Mouse (Mus musculus): ENCODE data around the gene Lipo3. TPM values are rescaled to one million over a fixed set of nuclear protein-coding genes. Genes with fewer than 3 reads are reported as not detected.

Gene Lipo3
- 1.2 and 1.5 TPM in 2 replicates for polyA plus RNA-seq (2012; ENCODE audit: low replicate concordance)

DNA sequence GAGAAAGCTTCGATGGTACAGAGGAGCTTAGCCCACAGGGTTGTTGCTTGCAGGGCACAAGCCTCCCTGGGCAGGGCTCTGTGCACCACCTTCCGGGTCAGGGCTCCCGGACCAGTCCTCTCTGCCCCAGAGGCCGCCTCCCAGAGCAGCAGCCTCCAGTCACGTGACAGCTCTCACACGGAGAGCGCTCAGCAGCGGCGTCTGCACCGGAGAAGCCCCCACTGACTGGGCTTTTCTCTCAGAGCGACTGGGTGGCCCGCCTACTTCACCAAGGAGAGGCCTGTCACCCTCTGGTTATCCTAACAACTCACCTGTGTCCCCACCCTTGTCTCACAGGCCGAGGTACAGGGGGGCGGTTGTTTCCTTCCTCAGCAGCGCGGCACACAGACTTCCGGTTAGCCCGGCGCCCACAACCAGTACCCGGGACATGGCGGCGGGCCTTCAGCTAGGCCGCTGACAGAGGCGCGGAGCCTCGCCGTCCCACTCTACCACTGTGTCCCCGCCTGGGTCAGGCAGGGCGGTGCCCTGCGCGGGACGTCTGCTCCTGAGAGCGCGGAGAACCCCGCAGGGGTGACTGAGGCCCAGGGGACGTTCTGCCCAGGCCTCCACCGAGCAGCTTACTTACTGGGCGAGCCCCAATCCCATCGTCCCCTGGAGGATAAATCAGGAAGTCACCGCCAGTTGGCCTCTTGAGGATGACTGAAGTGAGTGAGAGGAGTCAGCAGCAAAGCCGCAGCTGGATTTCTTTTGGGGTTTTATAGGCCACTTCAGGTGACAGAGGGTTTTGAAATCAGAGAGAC, at the start of gene Lipo3:
Lipo3 (minus strand) TSS at position 665 of the 800 bp plus-strand sequence.

GRCm38 (mm10) chr19:33787359-33787758, 25.6 kb upstream of the Lipo3 start, which contains the start of gene Lipo1:
TSS of gene Lipo1 (minus strand) at chr19:33787459.

DNA sequence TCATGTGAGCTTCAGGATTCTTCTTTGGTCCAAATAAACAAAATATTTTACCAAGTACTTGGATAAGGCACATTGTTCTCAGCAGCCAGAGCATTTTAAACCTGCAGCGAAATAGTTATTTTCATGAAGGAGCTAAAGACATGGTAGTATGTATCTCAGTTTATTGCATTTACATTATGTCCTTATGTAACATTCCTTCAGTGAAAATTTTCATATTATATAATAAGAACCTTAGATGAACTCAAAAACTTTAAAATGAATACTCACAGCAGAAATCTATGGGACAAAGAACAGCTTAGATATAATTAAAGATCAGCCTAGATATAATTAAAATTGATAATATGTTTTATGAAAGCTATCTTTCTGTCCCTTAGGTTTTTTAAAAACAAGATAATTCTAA, 10.5 kb downstream of the Lipo3 start, which contains the start of gene Lipo2:
Lipo2 (minus strand) TSS at position 101 of the 400 bp plus-strand sequence.

DNA sequence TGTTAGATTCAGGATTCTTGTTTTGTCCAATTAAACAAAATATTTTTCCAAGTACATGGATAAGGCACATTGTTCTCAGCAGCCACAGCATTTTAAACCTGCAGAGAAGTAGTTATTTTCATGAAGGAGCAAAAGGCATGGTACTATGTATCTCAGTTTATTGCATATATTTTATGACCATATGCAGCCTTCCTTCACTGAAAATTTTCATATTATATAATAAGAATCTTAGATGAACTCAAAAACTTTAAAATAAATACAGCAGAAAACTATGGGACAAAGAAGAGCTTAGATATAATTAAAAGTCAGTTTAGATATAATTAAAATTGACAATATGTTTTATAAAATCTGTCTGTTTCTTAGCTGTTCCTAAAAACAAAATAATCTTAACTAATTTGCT, 136.6 kb downstream of the Lipo3 start, which contains the start of gene Gm8978:
Gm8978 (minus strand) TSS at position 101 of the 400 bp plus-strand sequence.

DNA sequence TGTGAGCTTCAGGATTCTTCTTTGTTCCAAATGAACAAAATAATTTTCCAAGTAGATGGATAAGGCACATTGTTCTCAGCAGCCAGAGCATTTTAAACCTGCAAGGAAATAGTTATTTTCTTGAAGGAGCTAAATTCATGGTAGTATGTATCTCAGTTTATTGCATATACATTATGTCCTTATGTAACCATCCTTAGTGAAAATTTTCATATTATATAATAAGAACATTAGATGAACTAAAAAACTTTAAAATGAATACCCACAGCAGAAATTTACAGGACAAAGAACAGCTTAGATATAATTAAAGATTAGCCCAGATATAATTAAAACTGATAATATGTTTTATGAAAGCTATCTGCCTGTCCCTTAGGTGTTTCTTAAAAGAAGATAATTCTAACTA, 244.1 kb downstream of the Lipo3 start, which contains the start of gene Lipo4:
Lipo4 (minus strand) TSS at position 101 of the 400 bp plus-strand sequence.

Other genes with a start within 250 kb of the Lipo3 start
- not detected in 2 replicates for gene Lipo4, start 244.2 kb downstream of the Lipo3 start, polyA plus RNA-seq (2012; ENCODE audit: low replicate concordance)
- not detected in 2 replicates for gene Gm8978, start 136.7 kb downstream of the Lipo3 start, polyA plus RNA-seq (2012; ENCODE audit: low replicate concordance)
- gene Lipo2, start 10.6 kb downstream of the Lipo3 start, polyA plus RNA-seq (2012; ENCODE audit: low replicate concordance): not detected in 2 replicates
- not detected in 2 replicates for gene Lipo1, start 25.5 kb upstream of the Lipo3 start, polyA plus RNA-seq (2012; ENCODE audit: low replicate concordance)
- not detected in 2 replicates for gene Lipf, start 199.2 kb upstream of the Lipo3 start, polyA plus RNA-seq (2012; ENCODE audit: low replicate concordance)
- not detected in 2 replicates for gene Lipk, start 246.3 kb upstream of the Lipo3 start, polyA plus RNA-seq (2012; ENCODE audit: low replicate concordance)

Measured in leukemia stem cell, adult 10-12 weeks (primary cell).